Mouse (Mus musculus) megakaryocyte progenitor cell, adult 5-6 weeks (primary cell): ENCODE data around the gene Wdr5. TPM values are rescaled to one million over a fixed set of nuclear protein-coding genes. Genes with fewer than 3 reads are reported as not detected.

Source experiments
- total RNA-seq, 2 experiments: library from RNA; stranded (forward) in 1 of 2; stranded (reverse) in 1 of 2; fragments of 157-497, 149-512 nt in 1 of 2; fragments of 200-1000 nt in 1 of 2; gene quantifications; 2 replicates each; pipeline versions ENCODE4 v1.2.3 to v1.2.4; 2015 to 2017

Gene Wdr5
- total RNA-seq, 2 experiments from 2014 or later: 36.7 to 85.6 TPM

Other genes with a start within 250 kb of the Wdr5 start
- gene Vav2, start 88.1 kb upstream of the Wdr5 start, total RNA-seq (2015): 4.8 and 7.5 TPM in 2 replicates
- gene Vav2, start 88.1 kb upstream of the Wdr5 start, total RNA-seq (2017): 5.7 and 9.2 TPM in 2 replicates
- gene Brd3os, start 72.8 kb upstream of the Wdr5 start, total RNA-seq (2015): 0.12 TPM in 1 of 2 replicates, not detected in the other
- gene Brd3os, start 72.8 kb upstream of the Wdr5 start, total RNA-seq (2017): 0.14 TPM in 1 of 2 replicates, not detected in the other
- 52.4 and 54.7 TPM in 2 replicates for gene Brd3, start 7.5 kb upstream of the Wdr5 start, total RNA-seq (2015)
- gene Brd3, start 7.5 kb upstream of the Wdr5 start, total RNA-seq (2017): 26.7 and 29.4 TPM in 2 replicates
- gene Rxra, start 161.3 kb downstream of the Wdr5 start, total RNA-seq (2015): 1.1 and 1.2 TPM in 2 replicates
- 1.9 and 2.5 TPM in 2 replicates for gene Rxra, start 161.3 kb downstream of the Wdr5 start, total RNA-seq (2017)